Mouse (Mus musculus): ENCODE data around the gene Timm23.

GRCm38 (mm10) chr14:32146578-32146977 lies 55.1 kb downstream of the Timm23 start:
- TF ChIP-seq POLR2A (IDR thresholded peaks at IDR 0.05; ENCODE audit: control insufficient read depth in 1 of 2, insufficient read depth in 1 of 2, low read depth in 1 of 2, low read length in 2 of 2, poor library complexity in 1 of 2), result no peak
- no peak for TF ChIP-seq CTCF (IDR thresholded peaks at IDR 0.05 in 2 of 3, conservative IDR thresholded peaks at IDR 0.05 in 1 of 3; ENCODE audit: control insufficient read depth in 1 of 3, insufficient read depth in 1 of 3, low read depth in 2 of 3, low read length in 3 of 3, poor library complexity in 1 of 3, severe bottlenecking in 1 of 3)
- TF ChIP-seq MYC (IDR thresholded peaks at IDR 0.05; ENCODE audit: low read depth, low read length), result no peak
- TF ChIP-seq EP300 (IDR thresholded peaks at IDR 0.05; ENCODE audit: low read depth in 1 of 2, low read length in 2 of 2), result no peak
- no peak for TF ChIP-seq JUND (IDR thresholded peaks at IDR 0.05; ENCODE audit: low read depth, low read length)
- TF ChIP-seq MEF2A (IDR thresholded peaks at IDR 0.05; ENCODE audit: extremely low read depth, insufficient replicate concordance, low read depth, low read length, poor library complexity, severe bottlenecking), result no peak
- TF ChIP-seq TBP (IDR thresholded peaks at IDR 0.05; ENCODE audit: low read depth, low read length), result no peak
- no peak for TF ChIP-seq KAT2A (conservative IDR thresholded peaks at IDR 0.05; ENCODE audit: low read depth, low read length)
- TF ChIP-seq USF2 (IDR thresholded peaks at IDR 0.05; ENCODE audit: borderline replicate concordance in 1 of 2, insufficient read depth in 1 of 2, low read depth in 1 of 2, low read length in 2 of 2), result no peak
- TF ChIP-seq SIN3A (IDR thresholded peaks at IDR 0.05; ENCODE audit: low read length), result no peak
- TF ChIP-seq TCF12 (IDR thresholded peaks at IDR 0.05; ENCODE audit: low read depth, low read length), result no peak
- TF ChIP-seq UBTF (IDR thresholded peaks at IDR 0.05; ENCODE audit: borderline replicate concordance, insufficient read depth, low read depth, low read length), result no peak
- no peak for TF ChIP-seq GABPA (IDR thresholded peaks at IDR 0.05; ENCODE audit: low read depth, low read length)
- no peak for TF ChIP-seq MAZ (IDR thresholded peaks at IDR 0.05; ENCODE audit: low read depth, low read length)
